Mouse (Mus musculus): ENCODE data around the gene Bean1. TPM values are rescaled to one million over a fixed set of nuclear protein-coding genes. Genes with fewer than 3 reads are reported as not detected.
A peak's percentile ranks its signal among the peaks of the same experiment; 100 is the strongest.
"Not testable (repeated sequence)": the region's sequence is repeated elsewhere in the genome, so short reads cannot be mapped to it uniquely, and the experiment has no call there.

The Bean1 gene
- polyA plus RNA-seq, 1 experiment from 2014 or later = 0.20 TPM

DNA sequence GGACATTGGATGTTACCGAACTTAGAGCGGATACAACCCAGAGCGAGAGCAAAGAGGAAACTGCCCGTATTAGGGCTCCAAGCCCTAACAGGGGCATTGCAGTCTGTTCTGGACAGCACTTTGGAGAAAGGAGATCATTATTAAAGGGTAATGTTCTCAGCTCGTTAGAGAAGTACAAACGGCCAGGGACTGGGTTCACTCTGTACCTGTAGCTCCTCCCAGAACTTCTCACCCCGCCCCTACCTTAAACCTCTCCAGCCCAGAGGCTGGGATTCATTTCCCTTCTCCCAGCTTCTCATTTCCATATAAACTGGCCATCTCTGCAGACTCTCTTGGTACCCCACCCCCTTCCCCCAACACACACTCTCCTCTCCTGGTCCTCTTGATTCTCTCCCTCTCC is 81.2 kb downstream of the Bean1 start:
- Histone ChIP-seq H3K27ac (replicated peaks) (no peak overlapping the region; the same call in 1 of the 2 replicates), H3K36me3 (no peaks in the 10 kb centered on the region), H3K4me3 (peak overlapping the region; percentile 74), H3K9me3 (replicated peaks) (no peaks in the 10 kb centered on the region), H3K27me3 (ENCODE audit: low read depth, poor library complexity, severe bottlenecking) (no peaks in the 10 kb centered on the region), H3K4me1 (peaks cover 33% of the 10 kb centered on the region)
- 0% methylated on average over 7 of the region's 7 CpGs for WGBS
- peak; percentile 22 for DNase-seq (ENCODE audit: low spot score)

DNA sequence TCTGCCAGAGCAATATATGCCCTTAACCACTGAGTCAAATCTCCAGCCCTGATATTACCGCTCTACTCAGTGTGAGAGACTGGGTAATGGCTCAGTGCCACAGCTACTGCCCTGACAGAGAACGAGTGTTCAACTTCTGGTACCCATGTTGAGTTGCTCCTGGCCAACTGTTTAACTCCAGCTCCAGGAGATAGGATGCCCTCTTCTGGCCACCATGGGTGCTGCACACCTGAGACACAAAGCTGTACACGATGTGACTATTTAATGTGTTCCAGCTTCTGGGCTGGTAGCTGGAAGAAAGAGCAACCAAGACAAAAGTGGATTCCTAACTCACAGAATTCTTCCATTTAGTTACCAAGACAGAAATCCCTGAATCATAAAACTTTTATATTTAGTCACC is 82.8 kb downstream of the Bean1 start:
- DNase-seq (ENCODE audit: low spot score) = no peak
- 90% methylated on average over 3 of the region's 3 CpGs for WGBS
- Histone ChIP-seq H3K4me3 (no peak overlapping the region), H3K27me3 (ENCODE audit: low read depth, poor library complexity, severe bottlenecking) (no peaks in the 10 kb centered on the region), H3K27ac (replicated peaks) (no peak overlapping the region), H3K4me1 (peaks cover 19% of the 10 kb centered on the region), H3K9me3 (replicated peaks) (no peaks in the 10 kb centered on the region; the same call in 1 of the 2 replicates), H3K36me3 (peaks cover 10% of the 10 kb centered on the region)

- H3K36me3 ChIP-seq = peaks cover 73% of the 10 kb centered on the region
- not testable (repeated sequence) for H3K4me3 ChIP-seq; H3K27me3 ChIP-seq (ENCODE audit: low read depth, poor library complexity, severe bottlenecking); H3K27ac ChIP-seq (replicated peaks); H3K9me3 ChIP-seq (replicated peaks); H3K4me1 ChIP-seq; DNase-seq (ENCODE audit: low spot score)
- 95% methylated on average over 5 of the region's 5 CpGs for WGBS
Measured at GRCm38 (mm10) chr8:104261802-104262201, 91.6 kb downstream of the Bean1 start.

- not testable (repeated sequence) for H3K9me3 ChIP-seq (replicated peaks); H3K4me3 ChIP-seq
- 96% methylated on average over 22 of the region's 22 CpGs for WGBS
Measured at GRCm38 (mm10) chr8:104264271-104264935, 94.2 kb downstream of the Bean1 start.

GRCm38 (mm10) chr8:104268368-104268767 is 98.1 kb downstream of the Bean1 start:
- H3K9me3 ChIP-seq (replicated peaks) = no peaks in the 10 kb centered on the region
- no peaks in the 10 kb centered on the region for H3K4me1 ChIP-seq
- no peak for DNase-seq (ENCODE audit: low spot score)

More at GRCm38 (mm10) chr8:104264271-104264935, 94.2 kb downstream of the Bean1 start:
- H3K36me3 ChIP-seq = peaks cover 50% of the 10 kb centered on the region
- not testable (repeated sequence) for DNase-seq (ENCODE audit: low spot score); H3K27me3 ChIP-seq (ENCODE audit: low read depth, poor library complexity, severe bottlenecking); H3K27ac ChIP-seq (replicated peaks); H3K4me1 ChIP-seq

More at GRCm38 (mm10) chr8:104268368-104268767, 98.1 kb downstream of the Bean1 start:
- no peak overlapping the region for H3K4me3 ChIP-seq
- H3K36me3 ChIP-seq = peaks cover 20% of the 10 kb centered on the region
- H3K27me3 ChIP-seq (ENCODE audit: low read depth, poor library complexity, severe bottlenecking) = no peaks in the 10 kb centered on the region
- no peak overlapping the region for H3K27ac ChIP-seq (replicated peaks)

Other genes starting within 250 kb of the Bean1 start
- gene Cdh5, start 68.8 kb upstream of the Bean1 start, polyA plus RNA-seq (2016; fragmentation: Nextera tagmentation; extraction: Ambion mirVana) = 12.2 and 13.9 TPM in 2 replicates
- gene Tk2, start 78.1 kb downstream of the Bean1 start, polyA plus RNA-seq (2016; fragmentation: Nextera tagmentation; extraction: Ambion mirVana) = 29.3 and 30.3 TPM in 2 replicates
- 44.1 and 45.6 TPM in 2 replicates for gene Cklf, start 80.4 kb downstream of the Bean1 start, polyA plus RNA-seq (2016; fragmentation: Nextera tagmentation; extraction: Ambion mirVana)
- not detected in 2 replicates for gene Cmtm2a, start 122.7 kb downstream of the Bean1 start, polyA plus RNA-seq (2016; fragmentation: Nextera tagmentation; extraction: Ambion mirVana)
- gene Gm45711, start 139.6 kb downstream of the Bean1 start, polyA plus RNA-seq (2016; fragmentation: Nextera tagmentation; extraction: Ambion mirVana) = not detected in 2 replicates
- not detected in 2 replicates for gene Cmtm1, start 139.7 kb downstream of the Bean1 start, polyA plus RNA-seq (2016; fragmentation: Nextera tagmentation; extraction: Ambion mirVana)
- not detected in 2 replicates for gene Gm11020, start 151.1 kb downstream of the Bean1 start, polyA plus RNA-seq (2016; fragmentation: Nextera tagmentation; extraction: Ambion mirVana)
- gene Cmtm2b, start 151.8 kb downstream of the Bean1 start, polyA plus RNA-seq (2016; fragmentation: Nextera tagmentation; extraction: Ambion mirVana) = not detected in 2 replicates
- 72.8 and 79.1 TPM in 2 replicates for gene Cmtm3, start 169.0 kb downstream of the Bean1 start, polyA plus RNA-seq (2016; fragmentation: Nextera tagmentation; extraction: Ambion mirVana)
- gene Cmtm4, start 225.4 kb downstream of the Bean1 start, polyA plus RNA-seq (2016; fragmentation: Nextera tagmentation; extraction: Ambion mirVana) = 1.7 and 1.8 TPM in 2 replicates

All from midbrain, embryonic 10.5 days (tissue).